Mouse (Mus musculus) adrenal gland, adult (tissue): ENCODE results near the gene Echs1.
A peak's percentile ranks its signal among the peaks of the same experiment; 100 is the strongest.

ENCODE experiments used
- DNase-seq, 2 experiments: peaks; one replicate each; pipeline ENCODE4 v3.0.0; 2022 to 2023; ENCODE audit warnings: low spot score in 1 of 2; ENCODE audit not compliant: inconsistent age in 2 of 2

Echs1 gene

GRCm38 (mm10) chr7:140120484-140120883 lies 4.2 kb upstream of the Echs1 start:
- DNase-seq, result no peak

GRCm38 (mm10) chr7:140115583-140116328 lies 520 bp downstream of the Echs1 start, which contains the start of gene Paox:
Paox (plus strand) TSS chr7:140115799.
- peak; percentile 78 to 91 for DNase-seq

GRCm38 (mm10) chr7:140111943-140112342 lies 4.3 kb downstream of the Echs1 start:
- DNase-seq, result peak in 1 of 2 experiments; percentile 17

- DNase-seq, result peak; percentile 50 to 87
Measured at GRCm38 (mm10) chr7:140104009-140104408, 12.3 kb downstream of the Echs1 start.

GRCm38 (mm10) chr7:140101993-140102860 lies 14.0 kb downstream of the Echs1 start, which contains the start of gene Fuom:
Fuom (minus strand) TSS chr7:140102441.
- peak; percentile 96 to 98 for DNase-seq

- peak in 1 of 2 experiments; percentile 65 for DNase-seq
Measured at GRCm38 (mm10) chr7:140101498-140101897, 14.8 kb downstream of the Echs1 start.

- DNase-seq, result no peak
Measured at GRCm38 (mm10) chr7:140098466-140098865, 17.8 kb downstream of the Echs1 start.

- DNase-seq, result peak in 1 of 2 experiments; percentile 24
Measured at GRCm38 (mm10) chr7:140096055-140096454, 20.2 kb downstream of the Echs1 start.

- no peak for DNase-seq
Measured at GRCm38 (mm10) chr7:140095556-140095955, 20.7 kb downstream of the Echs1 start.

GRCm38 (mm10) chr7:140094954-140095353 lies 21.3 kb downstream of the Echs1 start:
- peak in 1 of 2 experiments; percentile 47 for DNase-seq

- no peak for DNase-seq
Measured at GRCm38 (mm10) chr7:140092924-140093528, 23.2 kb downstream of the Echs1 start, which contains the start of gene Prap1. Prap1 (plus strand) TSS chr7:140093395.

GRCm38 (mm10) chr7:140090601-140091000 lies 25.7 kb downstream of the Echs1 start:
- DNase-seq, result no peak

GRCm38 (mm10) chr7:140082242-140082678 lies 34.0 kb downstream of the Echs1 start, which contains the start of gene Caly:
Caly (minus strand) TSS chr7:140082548.
- peak; percentile 30 to 56 for DNase-seq

- DNase-seq, result peak in 1 of 2 experiments; percentile 44
Measured at GRCm38 (mm10) chr7:140081408-140082241, 34.7 kb downstream of the Echs1 start.

GRCm38 (mm10) chr7:140080503-140081156 lies 35.6 kb downstream of the Echs1 start:
- peak; percentile 88 to 94 for DNase-seq

- peak; percentile 72 to 86 for DNase-seq
Measured at GRCm38 (mm10) chr7:140078711-140079110, 37.6 kb downstream of the Echs1 start.

- no peak for DNase-seq
Measured at GRCm38 (mm10) chr7:140077698-140078097, 38.6 kb downstream of the Echs1 start.

- DNase-seq, result peak; percentile 18 to 50
Measured at GRCm38 (mm10) chr7:140070042-140070711, 46.1 kb downstream of the Echs1 start.

- DNase-seq, result no peak
Measured at GRCm38 (mm10) chr7:140067397-140067796, 48.9 kb downstream of the Echs1 start.
